Mouse (Mus musculus) embryonic facial prominence, embryonic 11.5 days (tissue): ENCODE data around the gene Erc1. TPM values are rescaled to one million over a fixed set of nuclear protein-coding genes. Genes with fewer than 3 reads are reported as not detected.

ENCODE experiments used
- ATAC-seq: fragments of 200-750 bp; cut with Nextera tagmentation; replicated peaks from 2 replicates; pipeline ENCODE4 v1.8.0; 2017; ENCODE audit warnings: low read depth; ENCODE audit not compliant: insufficient number of reproducible peaks, low FRiP score, low TSS enrichment
- DNase-seq: peaks from one replicate; pipeline ENCODE4 v3.0.0-alpha.2; 2015; ENCODE audit warnings: low spot score
- H3K27ac ChIP-seq: fragments of 300-500 bp; sonication (generic); replicated peaks from 2 replicates; pipeline ENCODE4 v1.5.1; 2014; ENCODE audit warnings: mild to moderate bottlenecking, low read depth, low read length, control low read depth
- H3K27me3 ChIP-seq: fragments of 300-500 bp; sonication (generic); 2 replicates; pipeline ENCODE4 v1.6.1; 2014; ENCODE audit warnings: mild to moderate bottlenecking, low read length, moderate library complexity, mixed read lengths; ENCODE audit not compliant: control insufficient read depth, insufficient read depth
- H3K36me3 ChIP-seq: fragments of 300-500 bp; sonication (generic); replicated peaks from 2 replicates; pipeline ENCODE4 v1.6.1; 2014; ENCODE audit warnings: low read depth, mild to moderate bottlenecking, low read length, moderate library complexity, mixed read lengths; ENCODE audit not compliant: control insufficient read depth, insufficient read depth
- H3K4me1 ChIP-seq: fragments of 300-500 bp; sonication (generic); 2 replicates; pipeline ENCODE4 v1.6.1; 2014; ENCODE audit warnings: low read length, mixed read lengths; ENCODE audit not compliant: control insufficient read depth, insufficient read depth
- H3K4me2 ChIP-seq: fragments of 300-500 bp; sonication (generic); 2 replicates; pipeline ENCODE4 v1.6.1; 2014; ENCODE audit warnings: low read depth, mild to moderate bottlenecking, control low read depth, low read length, moderate library complexity
- H3K4me3 ChIP-seq: fragments of 300-500 bp; sonication (generic); 2 replicates; pipeline ENCODE4 v1.5.1; 2014; ENCODE audit warnings: low read depth, low read length, control low read depth
- H3K9ac ChIP-seq: fragments of 300-500 bp; sonication (generic); replicated peaks from 2 replicates; pipeline ENCODE4 v1.6.1; 2014; ENCODE audit warnings: mild to moderate bottlenecking, control low read depth, low read length
- H3K9me3 ChIP-seq: fragments of 300-500 bp; sonication (generic); replicated peaks from 2 replicates; pipeline ENCODE4 v1.6.1; 2016; ENCODE audit warnings: mild to moderate bottlenecking, low read length, inconsistent platforms, mixed read lengths; ENCODE audit not compliant: control insufficient read depth
- WGBS: fragments of 180-500 bp; shearing (Covaris S2); extraction: QIAGEN DNeasy Blood & Tissue Kit; methylation state at CpG from one replicate; pipeline ENCODE4 v1.1.7; 2014; 5-methylcytosine and 5-hydroxymethylcytosine counted together
- polyA plus RNA-seq: library from polyadenylated mRNA; unstranded; fragments of >200 nt; fragmentation: Nextera tagmentation; extraction: Ambion mirVana; gene quantifications from 2 replicates; pipeline ENCODE4 v1.2.1, GENCODE M21; 2014

Gene Erc1
- polyA plus RNA-seq, 1 experiment from 2014 or later, result 27.6 TPM

DNA sequence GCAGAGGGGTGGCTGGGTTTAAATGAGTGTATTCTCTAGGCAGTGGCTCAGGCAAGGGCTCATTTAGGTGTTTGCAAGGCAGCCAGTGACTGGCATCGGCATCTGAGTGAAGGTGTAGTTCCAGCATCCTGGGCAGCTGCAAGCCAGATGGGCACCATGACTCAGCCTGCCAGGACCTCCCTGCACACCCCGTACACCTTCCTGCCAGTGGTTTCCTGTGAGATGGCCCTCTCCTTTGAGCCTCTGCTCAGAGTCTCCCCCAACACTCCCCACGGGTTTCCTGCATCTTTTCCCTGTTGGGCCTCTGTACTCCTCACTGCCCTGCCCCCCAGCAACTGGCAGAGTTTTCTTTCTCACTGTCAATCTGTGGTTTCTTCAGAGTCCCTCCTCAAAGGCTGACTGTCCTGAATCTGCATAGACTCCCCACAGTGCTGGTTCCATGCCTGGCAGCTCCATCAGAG lies 326.0 kb downstream of the Erc1 start:
- 37% methylated on average over 3 of the region's 3 CpGs for WGBS
- Histone ChIP-seq H3K27me3 (no peaks in the 10 kb centered on the region), H3K9me3 (no peaks in the 10 kb centered on the region), H3K27ac (no peak overlapping the region), H3K36me3 (no peaks in the 10 kb centered on the region), H3K4me2 (no peak overlapping the region), H3K4me3 (no peak overlapping the region), H3K4me1 (no peaks in the 10 kb centered on the region), H3K9ac (no peak overlapping the region)
- ATAC-seq (no peak), DNase-seq (no peak)

DNA sequence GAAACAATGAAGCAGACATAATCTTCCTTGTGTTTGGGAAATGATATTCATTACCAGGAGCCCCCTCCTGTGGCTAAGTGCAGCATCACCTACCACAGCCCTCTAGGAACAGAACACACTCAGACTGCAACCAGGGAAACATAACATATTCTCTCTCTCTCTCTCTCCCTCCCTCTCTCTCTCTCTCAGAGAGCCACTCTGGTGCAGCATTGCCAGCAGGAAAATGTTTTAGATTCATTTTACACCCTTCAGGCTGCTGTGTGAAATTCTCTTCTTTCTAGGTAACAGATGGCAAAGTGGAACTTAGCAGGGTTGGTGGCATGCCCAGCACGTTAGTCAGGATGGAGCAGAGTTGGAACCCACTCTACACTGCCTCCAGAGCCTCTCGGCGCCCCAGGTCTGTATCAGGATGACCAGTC lies 326.5 kb downstream of the Erc1 start:
- H3K4me1 ChIP-seq, result no peaks in the 10 kb centered on the region
- WGBS, result 70% methylated on average over 3 of the region's 3 CpGs
- H3K27ac ChIP-seq, result no peak overlapping the region
- no peaks in the 10 kb centered on the region for H3K36me3 ChIP-seq
- no peak overlapping the region for H3K4me3 ChIP-seq
- no peaks in the 10 kb centered on the region for H3K9me3 ChIP-seq
- no peak overlapping the region for H3K9ac ChIP-seq
- H3K4me2 ChIP-seq, result no peak overlapping the region
- H3K27me3 ChIP-seq, result no peaks in the 10 kb centered on the region
- ATAC-seq (no peak), DNase-seq (no peak)

Other genes starting within 250 kb of the Erc1 start
- 25.6 and 26.3 TPM in 2 replicates for gene Rad52, start 54.5 kb upstream of the Erc1 start, polyA plus RNA-seq
- 52.6 and 63.6 TPM in 2 replicates for gene Wnk1, start 190.5 kb upstream of the Erc1 start, polyA plus RNA-seq
- gene Ninj2, start 245.2 kb upstream of the Erc1 start, polyA plus RNA-seq, result not detected in 2 replicates